Mouse (Mus musculus): ENCODE measurements around the gene Phf11c.

- TF ChIP-seq POLR2A (IDR thresholded peaks at IDR 0.05; ENCODE audit: extremely low read depth, insufficient read depth, low read length) (no peak), CTCF (IDR thresholded peaks at IDR 0.05; ENCODE audit: low read depth, low read length) (no peak)
Observed at GRCm38 (mm10) chr14:59339541-59339940, 55.6 kb downstream of the Phf11c start.

Measured in liver, adult 2 months (tissue).